Mouse (Mus musculus) limb, embryonic 10.5 days (tissue): ENCODE data around the gene Tmem50a. TPM values are rescaled to one million over a fixed set of nuclear protein-coding genes. Genes with fewer than 3 reads are reported as not detected.

Source experiments
- DNase-seq: peaks from one replicate; pipeline ENCODE4 v3.0.0-alpha.2; 2017; ENCODE audit warnings: low spot score
- H3K27ac ChIP-seq: fragments of 300-500 bp; sonication (generic); 2 replicates; pipeline ENCODE4 v1.5.1; 2016; ENCODE audit warnings: mild to moderate bottlenecking
- H3K27me3 ChIP-seq: fragments of 300-500 bp; sonication (generic); 2 replicates; pipeline ENCODE4 v1.6.1; 2016; ENCODE audit warnings: low read depth, mild to moderate bottlenecking; ENCODE audit not compliant: poor library complexity, severe bottlenecking
- H3K36me3 ChIP-seq: fragments of 300-500 bp; sonication (generic); 2 replicates; pipeline ENCODE4 v1.6.1; 2016; ENCODE audit warnings: mild to moderate bottlenecking, moderate library complexity
- H3K4me1 ChIP-seq: fragments of 300-500 bp; sonication (generic); 2 replicates; pipeline ENCODE4 v1.6.1; 2016
- H3K4me3 ChIP-seq: fragments of 300-500 bp; sonication (generic); 2 replicates; pipeline ENCODE4 v1.5.1; 2016; ENCODE audit warnings: mild to moderate bottlenecking, moderate library complexity
- H3K9me3 ChIP-seq: fragments of 300-500 bp; sonication (generic); replicated peaks from 2 replicates; pipeline ENCODE4 v1.6.1; 2016; ENCODE audit warnings: mild to moderate bottlenecking
- WGBS: fragments of 180-500 bp; shearing (Covaris S2); methylation state at CpG from one replicate; pipeline ENCODE4 v1.1.7; 2016; 5-methylcytosine and 5-hydroxymethylcytosine counted together
- polyA plus RNA-seq: library from polyadenylated mRNA; unstranded; fragments of >200 nt; fragmentation: Nextera tagmentation; extraction: Ambion mirVana; gene quantifications from 2 replicates; pipeline ENCODE4 v1.2.1, GENCODE M21; 2016

Gene Tmem50a
- polyA plus RNA-seq, 1 experiment from 2014 or later: 133 TPM

DNA sequence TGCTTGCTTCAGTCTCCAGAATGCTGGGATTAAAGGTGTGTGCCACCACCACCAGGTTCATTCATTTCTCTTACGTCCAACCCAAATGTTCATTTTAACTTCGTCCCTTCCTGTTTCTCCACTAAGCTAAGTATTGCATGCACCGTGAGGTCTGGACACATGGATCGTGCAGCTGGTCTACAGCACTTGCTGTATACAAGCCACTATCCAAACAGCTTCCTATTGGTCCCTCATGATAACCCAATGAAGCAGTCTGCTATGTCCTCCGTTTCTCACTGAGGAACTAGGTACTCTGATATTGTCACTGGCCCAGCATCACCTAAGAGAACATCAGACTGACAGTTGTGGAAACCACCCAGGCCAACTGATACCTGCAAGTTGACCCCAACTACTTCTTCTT, 49.0 kb downstream of the Tmem50a start:
- Histone ChIP-seq H3K27me3 (peaks cover 37% of the 10 kb centered on the region), H3K4me3 (0 out of 2 replicates have a peak overlapping the region, but pooled peaks have one; percentile 20), H3K9me3 (no peaks in the 10 kb centered on the region), H3K36me3 (no peaks in the 10 kb centered on the region), H3K27ac (no peak overlapping the region), H3K4me1 (peaks cover 22% of the 10 kb centered on the region)
- 95% methylated on average over 5 of the region's 5 CpGs for WGBS
- DNase-seq: no peak

GRCm38 (mm10) chr4:134865340-134865739, 49.5 kb downstream of the Tmem50a start:
- Histone ChIP-seq H3K36me3 (no peaks in the 10 kb centered on the region), H3K27me3 (peaks cover 33% of the 10 kb centered on the region), H3K27ac (no peak overlapping the region), H3K4me1 (peaks cover 21% of the 10 kb centered on the region), H3K9me3 (no peaks in the 10 kb centered on the region), H3K4me3 (0 out of 2 replicates have a peak overlapping the region, but pooled peaks have one; percentile 20)
- no peak for DNase-seq
- WGBS: 79% methylated on average over 6 of the region's 6 CpGs

- Histone ChIP-seq H3K4me3 (peak within 1 kb of the TSS; percentile 20), H3K36me3 (no peaks in the 10 kb centered on the region), H3K4me1 (peaks cover 9% of the 10 kb centered on the region), H3K9me3 (no peaks in the 10 kb centered on the region), H3K27me3 (peaks cover 21% of the 10 kb centered on the region), H3K27ac (0 out of 2 replicates have a peak within 1 kb of the TSS, but pooled peaks have one; percentile 17)
- WGBS: 70% methylated on average over 14 of the region's 14 CpGs
- no peak for DNase-seq
These were observed 50.7 kb downstream of the Tmem50a start, which contains the start of gene Rhd for GRCm38 (mm10) chr4:134863937-134864729. TSS of gene Rhd (plus strand) at chr4:134864536.

GRCm38 (mm10) chr4:134862996-134863395, 51.8 kb downstream of the Tmem50a start:
- no peak overlapping the region for H3K4me3 ChIP-seq
- no peak for DNase-seq
- H3K27ac ChIP-seq: no peak overlapping the region
- 87% methylated on average over 7 of the region's 7 CpGs for WGBS
- no peaks in the 10 kb centered on the region for H3K9me3 ChIP-seq
- H3K27me3 ChIP-seq: peaks cover 10% of the 10 kb centered on the region
- H3K36me3 ChIP-seq: no peaks in the 10 kb centered on the region
- H3K4me1 ChIP-seq: no peaks in the 10 kb centered on the region

GRCm38 (mm10) chr4:134861884-134862283, 52.9 kb downstream of the Tmem50a start:
- H3K4me3 ChIP-seq: no peak overlapping the region
- no peak for DNase-seq
- H3K36me3 ChIP-seq: no peaks in the 10 kb centered on the region
- H3K9me3 ChIP-seq: no peaks in the 10 kb centered on the region
- H3K27ac ChIP-seq: no peak overlapping the region
- 87% methylated on average over 6 of the region's 6 CpGs for WGBS
- H3K4me1 ChIP-seq: no peaks in the 10 kb centered on the region; the same call in 1 of the 2 replicates
- H3K27me3 ChIP-seq: 0 out of 2 replicates have a peak, but pooled peaks cover 5% of the 10 kb centered on the region

DNA sequence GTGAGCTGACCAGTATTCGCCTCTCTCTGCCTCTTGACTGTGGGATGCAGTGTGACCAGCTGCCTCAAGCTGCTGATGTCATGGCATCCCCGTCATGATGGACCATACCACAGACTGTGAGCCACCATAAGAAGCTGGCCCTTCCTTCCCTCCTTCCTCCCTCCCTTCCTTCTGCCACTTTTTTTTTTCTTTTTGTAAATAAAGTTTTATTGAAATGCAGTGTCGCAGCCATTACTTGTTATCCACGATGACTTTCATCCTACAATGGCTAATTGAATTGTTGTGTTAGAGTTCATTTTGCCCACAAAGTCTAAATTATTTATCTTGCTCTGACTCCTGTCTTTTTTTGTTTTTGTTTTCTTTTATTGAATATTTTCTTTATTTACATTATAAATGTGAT, 56.3 kb downstream of the Tmem50a start:
- no peaks in the 10 kb centered on the region for H3K9me3 ChIP-seq
- WGBS: 89% methylated on average over 4 of the region's 4 CpGs
- peaks cover 14% of the 10 kb centered on the region for H3K4me1 ChIP-seq
- no peak overlapping the region for H3K27ac ChIP-seq
- no peak overlapping the region for H3K4me3 ChIP-seq
- no peaks in the 10 kb centered on the region for H3K36me3 ChIP-seq
- no peak for DNase-seq
- peaks cover 28% of the 10 kb centered on the region for H3K27me3 ChIP-seq

DNA sequence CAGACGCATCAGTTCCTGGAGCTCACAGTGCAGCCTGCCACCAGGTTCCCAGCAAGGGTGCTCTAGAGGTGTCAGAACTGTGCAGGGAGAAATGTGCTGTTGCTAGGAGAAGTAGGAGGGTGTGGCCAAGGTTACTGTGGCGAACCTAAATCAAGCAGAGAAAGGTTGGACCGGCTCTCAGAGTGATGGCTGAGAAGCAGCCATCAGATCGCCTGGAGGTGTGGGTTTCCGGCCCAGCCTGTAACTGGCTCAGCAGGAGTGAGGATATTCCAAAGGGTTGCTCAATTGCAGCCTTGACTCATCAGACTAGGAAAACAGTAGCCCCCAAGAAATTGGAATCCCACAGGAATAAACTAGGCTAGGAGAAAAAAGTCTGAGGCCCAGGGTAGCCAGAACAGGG, 58.3 kb downstream of the Tmem50a start:
- no peak for DNase-seq
- Histone ChIP-seq H3K9me3 (no peaks in the 10 kb centered on the region), H3K36me3 (no peaks in the 10 kb centered on the region), H3K4me3 (no peak overlapping the region), H3K27me3 (peaks cover 28% of the 10 kb centered on the region), H3K27ac (peak overlapping the region; percentile 16; the same call in 1 of the 2 replicates), H3K4me1 (peaks cover 25% of the 10 kb centered on the region)
- WGBS: 30% methylated on average over 5 of the region's 5 CpGs

- H3K4me3 ChIP-seq: 0 out of 2 replicates have a peak overlapping the region, but pooled peaks have one; percentile 4
- H3K27ac ChIP-seq: 0 out of 2 replicates have a peak overlapping the region, but pooled peaks have one; percentile 16
- H3K27me3 ChIP-seq: peaks cover 28% of the 10 kb centered on the region
These were observed 58.8 kb downstream of the Tmem50a start for GRCm38 (mm10) chr4:134856056-134856455.

DNA sequence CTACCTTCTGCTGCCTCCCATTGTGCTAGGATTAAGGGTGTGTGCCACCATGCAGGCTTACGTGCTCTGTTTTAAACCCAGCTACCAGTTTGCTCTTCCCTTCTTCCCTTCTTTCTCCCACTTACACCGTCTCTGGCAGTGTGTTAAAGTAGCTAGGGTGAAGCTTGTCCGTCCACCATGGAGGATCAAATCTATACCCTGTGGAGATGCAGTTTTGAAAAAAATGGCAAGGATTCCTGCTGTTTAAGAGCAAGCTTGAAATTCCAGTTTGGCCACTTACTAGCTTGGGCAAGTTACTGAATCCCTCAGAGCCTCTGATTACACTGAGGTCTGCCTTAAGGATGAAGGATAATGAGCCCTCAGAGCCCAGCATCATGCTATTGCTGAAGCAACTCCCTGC, 59.5 kb downstream of the Tmem50a start:
- DNase-seq: no peak
- Histone ChIP-seq H3K9me3 (no peaks in the 10 kb centered on the region), H3K27ac (no peak overlapping the region), H3K36me3 (no peaks in the 10 kb centered on the region), H3K27me3 (peaks cover 28% of the 10 kb centered on the region), H3K4me3 (no peak overlapping the region), H3K4me1 (peaks cover 35% of the 10 kb centered on the region)
- 60% methylated on average over 3 of the region's 3 CpGs for WGBS

More at GRCm38 (mm10) chr4:134856056-134856455, 58.8 kb downstream of the Tmem50a start:
- Histone ChIP-seq H3K9me3 (no peaks in the 10 kb centered on the region), H3K36me3 (no peaks in the 10 kb centered on the region), H3K4me1 (peaks cover 29% of the 10 kb centered on the region)
- WGBS: 59% methylated on average over 5 of the region's 5 CpGs
- no peak for DNase-seq

GRCm38 (mm10) chr4:134853637-134854485, 61.0 kb downstream of the Tmem50a start:
- Histone ChIP-seq H3K27me3 (peaks cover 28% of the 10 kb centered on the region), H3K4me3 (peak overlapping the region; percentile 99), H3K9me3 (no peaks in the 10 kb centered on the region), H3K4me1 (peaks cover 35% of the 10 kb centered on the region), H3K27ac (peak overlapping the region; percentile 98), H3K36me3 (no peaks in the 10 kb centered on the region)
- 2% methylated on average over 91 of the region's 91 CpGs for WGBS
- peak; percentile 96 for DNase-seq

GRCm38 (mm10) chr4:134853259-134853636, 61.6 kb downstream of the Tmem50a start, which contains the start of gene Maco1:
TSS of gene Maco1 (minus strand) at chr4:134853345.
- Histone ChIP-seq H3K9me3 (no peaks in the 10 kb centered on the region), H3K4me1 (peaks cover 35% of the 10 kb centered on the region), H3K27me3 (peaks cover 28% of the 10 kb centered on the region), H3K4me3 (peak within 1 kb of the TSS; percentile 99), H3K36me3 (no peaks in the 10 kb centered on the region), H3K27ac (peak within 1 kb of the TSS; percentile 98)
- peak; percentile 99 for DNase-seq
- WGBS: under 1% methylated on average over 38 of the region's 38 CpGs

GRCm38 (mm10) chr4:134852438-134853255, 62.2 kb downstream of the Tmem50a start:
- no peaks in the 10 kb centered on the region for H3K36me3 ChIP-seq
- peak; percentile 76 for DNase-seq
- H3K27ac ChIP-seq: peak overlapping the region; percentile 98
- H3K9me3 ChIP-seq: no peaks in the 10 kb centered on the region
- H3K27me3 ChIP-seq: peaks cover 23% of the 10 kb centered on the region
- WGBS: under 1% methylated on average over 99 of the region's 106 CpGs
- H3K4me1 ChIP-seq: peaks cover 38% of the 10 kb centered on the region
- H3K4me3 ChIP-seq: peak overlapping the region; percentile 99
